Comparison of ENCODE assay signal across 22 mouse cellular contexts in the genomic region with DNA sequence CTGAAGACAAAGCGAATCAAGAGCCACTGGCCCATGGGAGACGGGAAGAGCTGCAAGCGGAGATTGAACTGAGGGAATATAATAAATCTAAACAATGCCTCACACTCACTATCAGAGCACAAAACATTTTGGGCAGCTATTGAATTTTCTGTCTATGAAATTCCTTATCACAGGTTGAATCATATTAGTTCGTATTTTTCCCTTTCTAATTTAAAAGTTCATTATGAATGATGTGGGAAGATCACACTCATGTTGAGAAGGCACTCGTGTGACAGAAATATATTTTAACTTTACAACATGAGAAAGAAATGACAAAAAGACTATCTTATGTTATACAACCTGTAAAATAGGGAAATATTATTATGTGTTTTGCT.
"Had no signal": no experiment of that assay in that cellular context is flagged by ENCODE, and none has a peak within 500 bp of the region (broad histone marks: within the 10 kb centered on the region; RNA-seq: fewer than 3 reads in every experiment).

No protein-coding gene starts in this region.

- H3K4me1 ChIP-seq: liver, embryonic 13.5 days; liver, embryonic 15.5 days; lung, embryonic 15.5 days; megakaryocyte, embryonic 14.5 days; neural tube, embryonic 13.5 days; neural tube, embryonic 15.5 days; stomach, embryonic 15.5 days had no signal

- H3K27me3 ChIP-seq: liver, embryonic 13.5 days; liver, embryonic 15.5 days; lung, embryonic 15.5 days; megakaryocyte, embryonic 14.5 days; neural tube, embryonic 13.5 days; neural tube, embryonic 15.5 days; stomach, embryonic 15.5 days had no signal

- ATAC-seq: liver, postnatal 0 days; lung, postnatal 0 days; midbrain, embryonic 16.5 days had no signal

- H3K9ac ChIP-seq: liver, embryonic 13.5 days; liver, embryonic 15.5 days; liver, postnatal 0 days; lung, embryonic 15.5 days; neural tube, embryonic 13.5 days; neural tube, embryonic 15.5 days; stomach, embryonic 15.5 days had no signal

- H3K9me3 ChIP-seq: liver, embryonic 13.5 days; liver, embryonic 15.5 days; lung, embryonic 15.5 days; megakaryocyte, embryonic 14.5 days; neural tube, embryonic 13.5 days; neural tube, embryonic 15.5 days; stomach, embryonic 15.5 days had no signal

- H3K4me3 ChIP-seq: liver, embryonic 13.5 days; liver, embryonic 15.5 days; lung, embryonic 15.5 days; megakaryocyte, embryonic 14.5 days; neural tube, embryonic 13.5 days; neural tube, embryonic 15.5 days; stomach, embryonic 15.5 days had no signal

- H3K36me3 ChIP-seq: liver, embryonic 13.5 days; liver, embryonic 15.5 days; lung, embryonic 15.5 days; neural tube, embryonic 13.5 days; neural tube, embryonic 15.5 days; stomach, embryonic 15.5 days had no signal

- DNase-seq: liver, embryonic 13.5 days; liver, postnatal 0 days; lung, adult 2 months; lung, postnatal 14 days; lung, postnatal 36 days; right cerebral cortex, adult 18-20 months; right cerebral cortex, postnatal 25 days; right cerebral cortex, postnatal 4 days; thymus, adult 2 months; thymus, postnatal 25 days; thymus, postnatal 4 days had no signal

- H3K4me2 ChIP-seq: liver, embryonic 11.5 days; liver, embryonic 13.5 days; liver, embryonic 15.5 days; lung, embryonic 15.5 days; neural tube, embryonic 13.5 days; neural tube, embryonic 15.5 days; stomach, embryonic 15.5 days had no signal

- H3K27ac ChIP-seq: liver, embryonic 13.5 days; liver, embryonic 15.5 days; lung, embryonic 15.5 days; macrophage; neural tube, embryonic 13.5 days; neural tube, embryonic 15.5 days; stomach, embryonic 15.5 days; stomach, postnatal 0 days had no signal
